Mouse (Mus musculus) stomach, postnatal 0 days (tissue): ENCODE measurements around the gene Samd8. TPM values are rescaled to one million over a fixed set of nuclear protein-coding genes. Genes with fewer than 3 reads are reported as not detected.

Experiments
- ATAC-seq: fragments of 200-750 bp; cut with Nextera tagmentation; 2 replicates; pipeline ENCODE4 v1.8.0; 2017; ENCODE audit not compliant: low FRiP score, low TSS enrichment
- DNase-seq: peaks from one replicate; pipeline ENCODE4 v3.0.0-alpha.2; 2016; ENCODE audit warnings: low spot score
- H3K27ac ChIP-seq: fragments of 300-500 bp; sonication (generic); replicated peaks from 2 replicates; pipeline ENCODE4 v1.5.1; 2014; ENCODE audit warnings: mild to moderate bottlenecking, control low read depth
- H3K27me3 ChIP-seq: fragments of 300-500 bp; sonication (generic); 2 replicates; pipeline ENCODE4 v1.6.1; 2014; ENCODE audit warnings: low read length; ENCODE audit not compliant: control insufficient read depth, insufficient read depth
- H3K36me3 ChIP-seq: fragments of 300-500 bp; sonication (generic); 2 replicates; pipeline ENCODE4 v1.6.1; 2014; ENCODE audit warnings: low read length, mixed read lengths; ENCODE audit not compliant: control insufficient read depth, insufficient read depth
- H3K4me1 ChIP-seq: fragments of 300-500 bp; sonication (generic); replicated peaks from 2 replicates; pipeline ENCODE4 v1.6.1; 2014; ENCODE audit warnings: antibody characterized with exemption; ENCODE audit not compliant: control insufficient read depth, insufficient read depth
- H3K4me2 ChIP-seq: fragments of 300-500 bp; sonication (generic); replicated peaks from 2 replicates; pipeline ENCODE4 v1.6.1; 2014; ENCODE audit warnings: low read depth, mild to moderate bottlenecking, control low read depth, moderate library complexity
- H3K4me3 ChIP-seq: fragments of 300-500 bp; sonication (generic); 2 replicates; pipeline ENCODE4 v1.5.1; 2014; ENCODE audit warnings: low read depth, low read length, control low read depth
- H3K9ac ChIP-seq: fragments of 300-500 bp; sonication (generic); 2 replicates; pipeline ENCODE4 v1.6.1; 2014; ENCODE audit warnings: mild to moderate bottlenecking, low read length, control low read depth, mixed read lengths
- H3K9me3 ChIP-seq: fragments of 300-500 bp; sonication (generic); 2 replicates; pipeline ENCODE4 v1.6.1; 2016; ENCODE audit warnings: low read length; ENCODE audit not compliant: control insufficient read depth
- CTCF ChIP-seq: IDR thresholded peaks from 2 replicates; pipeline ENCODE4 v1.5.1; 2016; ENCODE audit warnings: antibody characterized with exemption, low read depth, mild to moderate bottlenecking, moderate library complexity
- EP300 ChIP-seq: optimal IDR thresholded peaks from 2 replicates; pipeline ENCODE3; 2016; ENCODE audit warnings: antibody characterized with exemption
- WGBS: fragments of 180-500 bp; shearing (Covaris S2); extraction: QIAGEN DNeasy Blood & Tissue Kit; methylation state at CpG from one replicate; pipeline ENCODE4 v1.1.7; 2014; 5-methylcytosine and 5-hydroxymethylcytosine counted together
- polyA plus RNA-seq: library from polyadenylated mRNA; unstranded; fragments of >200 nt; fragmentation: Nextera tagmentation; extraction: Ambion mirVana; gene quantifications from 2 replicates; pipeline ENCODE4 v1.2.1, GENCODE M21; 2015

The Samd8 gene
- polyA plus RNA-seq, 1 experiment from 2014 or later: 15.3 TPM

GRCm38 (mm10) chr14:21773946-21774345 is 23.6 kb downstream of the Samd8 start:
- Histone ChIP-seq H3K27ac (no peak overlapping the region), H3K9ac (no peak overlapping the region), H3K4me1 (no peaks in the 10 kb centered on the region), H3K9me3 (no peaks in the 10 kb centered on the region), H3K4me2 (no peak overlapping the region), H3K27me3 (no peaks in the 10 kb centered on the region), H3K4me3 (no peak overlapping the region), H3K36me3 (0 out of 2 replicates have a peak, but pooled peaks cover 4% of the 10 kb centered on the region)
- ATAC-seq: no peak
- DNase-seq: no peak
- 48% methylated on average over 2 of the region's 2 CpGs for WGBS
- TF ChIP-seq CTCF (no peak), EP300 (no peak)

- no peak for DNase-seq
Observed at GRCm38 (mm10) chr14:21776201-21776600, 25.9 kb downstream of the Samd8 start.

GRCm38 (mm10) chr14:21786500-21786899 is 36.2 kb downstream of the Samd8 start:
- WGBS: 78% methylated on average over 4 of the region's 4 CpGs
- H3K4me1 ChIP-seq: no peaks in the 10 kb centered on the region
- DNase-seq (no peak), ATAC-seq (no peak)
- H3K36me3 ChIP-seq: peaks cover 4% of the 10 kb centered on the region; the same call in 1 of the 2 replicates
- no peak overlapping the region for H3K4me3 ChIP-seq
- TF ChIP-seq EP300 (no peak), CTCF (no peak)
- no peak overlapping the region for H3K9ac ChIP-seq
- H3K4me2 ChIP-seq: no peak overlapping the region
- H3K27me3 ChIP-seq: no peaks in the 10 kb centered on the region
- H3K27ac ChIP-seq: no peak overlapping the region
- H3K9me3 ChIP-seq: no peaks in the 10 kb centered on the region

More at GRCm38 (mm10) chr14:21776201-21776600, 25.9 kb downstream of the Samd8 start:
- Histone ChIP-seq H3K4me1 (no peaks in the 10 kb centered on the region), H3K27me3 (no peaks in the 10 kb centered on the region), H3K4me2 (no peak overlapping the region), H3K4me3 (no peak overlapping the region), H3K9ac (no peak overlapping the region), H3K9me3 (no peaks in the 10 kb centered on the region), H3K36me3 (0 out of 2 replicates have a peak, but pooled peaks cover 7% of the 10 kb centered on the region), H3K27ac (no peak overlapping the region)
- WGBS: 91% methylated on average over 4 of the region's 4 CpGs
- TF ChIP-seq CTCF: no peak
- no peak for TF ChIP-seq EP300
- ATAC-seq: no peak

- ATAC-seq (no peak), DNase-seq (no peak)
- TF ChIP-seq CTCF (no peak), EP300 (no peak)
- Histone ChIP-seq H3K27me3 (no peaks in the 10 kb centered on the region), H3K27ac (no peak overlapping the region), H3K36me3 (peaks cover 4% of the 10 kb centered on the region; the same call in 1 of the 2 replicates), H3K4me3 (no peak overlapping the region), H3K4me1 (no peaks in the 10 kb centered on the region), H3K4me2 (no peak overlapping the region), H3K9me3 (no peaks in the 10 kb centered on the region), H3K9ac (no peak overlapping the region)
- 90% methylated on average over 3 of the region's 3 CpGs for WGBS
Observed at GRCm38 (mm10) chr14:21787374-21787773, 37.0 kb downstream of the Samd8 start.

DNA sequence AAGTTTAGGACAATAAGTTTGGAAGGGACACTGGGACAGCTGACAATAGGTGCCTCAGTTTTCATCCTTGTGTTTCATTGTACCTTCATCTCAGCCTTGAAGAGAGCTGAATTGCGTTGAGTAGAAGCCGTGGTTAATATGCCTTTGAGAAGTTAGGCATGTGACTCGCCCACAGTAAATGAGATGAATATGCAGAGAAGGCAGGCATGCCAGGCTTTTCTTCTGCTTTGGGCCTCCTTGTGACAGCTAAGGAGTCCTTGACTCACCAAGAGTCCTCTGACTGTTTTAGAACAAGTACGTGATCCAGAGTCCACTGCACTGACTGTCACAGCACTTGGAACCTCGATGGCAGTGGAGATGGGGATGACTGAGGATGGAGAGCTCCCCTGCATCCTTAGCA is 37.8 kb downstream of the Samd8 start:
- ATAC-seq: no peak
- no peak for DNase-seq
- Histone ChIP-seq H3K4me2 (no peak overlapping the region), H3K9me3 (no peaks in the 10 kb centered on the region), H3K4me1 (no peaks in the 10 kb centered on the region), H3K4me3 (no peak overlapping the region), H3K27ac (no peak overlapping the region), H3K36me3 (peaks cover 4% of the 10 kb centered on the region; the same call in 1 of the 2 replicates), H3K27me3 (no peaks in the 10 kb centered on the region), H3K9ac (no peak overlapping the region)
- 98% methylated on average over 5 of the region's 5 CpGs for WGBS
- TF ChIP-seq EP300 (no peak), CTCF (no peak)

GRCm38 (mm10) chr14:21790585-21791251 is 40.4 kb downstream of the Samd8 start:
- Histone ChIP-seq H3K36me3 (peaks cover 4% of the 10 kb centered on the region; the same call in 1 of the 2 replicates), H3K27me3 (no peaks in the 10 kb centered on the region), H3K4me1 (no peaks in the 10 kb centered on the region), H3K27ac (no peak overlapping the region), H3K4me2 (no peak overlapping the region), H3K9ac (no peak overlapping the region), H3K9me3 (no peaks in the 10 kb centered on the region), H3K4me3 (no peak overlapping the region)
- WGBS: 81% methylated on average over 9 of the region's 9 CpGs
- DNase-seq (no peak), ATAC-seq (no peak)
- TF ChIP-seq EP300 (no peak), CTCF (no peak)
